Mouse (Mus musculus): ENCODE measurements at regions not wholly inside any gene's neighbourhood (a gene's known extent, or its start where the extent isn't known, plus 50 kb on each side); places are given as distances from the start of the nearest gene placed in this dataset.

GRCm38 (mm10) chr1:92776353-92776752 is 55.1 kb upstream of the Gpc1 start:
- no peak overlapping the region for H3K27ac ChIP-seq (ENCODE audit: insufficient read depth, low read length)

GRCm38 (mm10) chr1:92775908-92776307 is 55.5 kb upstream of the Gpc1 start:
- Histone ChIP-seq H3K4me3 (ENCODE audit: low read depth, low read length) (no peak overlapping the region), H3K36me3 (ENCODE audit: control insufficient read depth, insufficient read depth, low read length, poor library complexity, severe bottlenecking) (no peaks in the 10 kb centered on the region), H3K27ac (ENCODE audit: insufficient read depth, low read length) (no peak overlapping the region), H3K9ac (ENCODE audit: low read depth, poor library complexity, severe bottlenecking) (no peak overlapping the region), H3K27me3 (ENCODE audit: control insufficient read depth, insufficient read depth, low read length, poor library complexity, severe bottlenecking) (no peaks in the 10 kb centered on the region), H3K9me3 (replicated peaks; ENCODE audit: control insufficient read depth, insufficient read depth, low read length, poor library complexity, severe bottlenecking) (no peaks in the 10 kb centered on the region), H3K4me1 (ENCODE audit: control insufficient read depth, insufficient read depth, low read length) (no peaks in the 10 kb centered on the region)
- TF ChIP-seq POLR2A (IDR thresholded peaks at IDR 0.05; ENCODE audit: insufficient read depth, low read length) (no peak), CTCF (IDR thresholded peaks at IDR 0.05; ENCODE audit: low read depth, low read length) (no peak), EP300 (IDR thresholded peaks at IDR 0.05; ENCODE audit: insufficient read depth, low read depth, low read length) (no peak)

More at GRCm38 (mm10) chr1:92776353-92776752, 55.1 kb upstream of the Gpc1 start:
- Histone ChIP-seq H3K36me3 (ENCODE audit: control insufficient read depth, insufficient read depth, low read length, poor library complexity, severe bottlenecking) (no peaks in the 10 kb centered on the region), H3K4me1 (ENCODE audit: control insufficient read depth, insufficient read depth, low read length) (no peaks in the 10 kb centered on the region), H3K27me3 (ENCODE audit: control insufficient read depth, insufficient read depth, low read length, poor library complexity, severe bottlenecking) (no peaks in the 10 kb centered on the region), H3K9me3 (replicated peaks; ENCODE audit: control insufficient read depth, insufficient read depth, low read length, poor library complexity, severe bottlenecking) (no peaks in the 10 kb centered on the region), H3K9ac (ENCODE audit: low read depth, poor library complexity, severe bottlenecking) (no peak overlapping the region), H3K4me3 (ENCODE audit: low read depth, low read length) (no peak overlapping the region)
- TF ChIP-seq EP300 (IDR thresholded peaks at IDR 0.05; ENCODE audit: insufficient read depth, low read depth, low read length) = no peak
- no peak for TF ChIP-seq POLR2A (IDR thresholded peaks at IDR 0.05; ENCODE audit: insufficient read depth, low read length)
- no peak for TF ChIP-seq CTCF (IDR thresholded peaks at IDR 0.05; ENCODE audit: low read depth, low read length)

GRCm38 (mm10) chr1:92774743-92775692 is 56.4 kb upstream of the Gpc1 start:
- H3K4me1 ChIP-seq (ENCODE audit: control insufficient read depth, insufficient read depth, low read length) = no peaks in the 10 kb centered on the region
- H3K27ac ChIP-seq (ENCODE audit: insufficient read depth, low read length) = no peak overlapping the region
- H3K27me3 ChIP-seq (ENCODE audit: control insufficient read depth, insufficient read depth, low read length, poor library complexity, severe bottlenecking) = no peaks in the 10 kb centered on the region
- H3K9ac ChIP-seq (ENCODE audit: low read depth, poor library complexity, severe bottlenecking) = no peak overlapping the region
- TF ChIP-seq EP300 (IDR thresholded peaks at IDR 0.05; ENCODE audit: insufficient read depth, low read depth, low read length) (no peak), POLR2A (IDR thresholded peaks at IDR 0.05; ENCODE audit: insufficient read depth, low read length) (no peak), CTCF (IDR thresholded peaks at IDR 0.05; ENCODE audit: low read depth, low read length) (no peak)
- no peak overlapping the region for H3K4me3 ChIP-seq (ENCODE audit: low read depth, low read length)
- no peaks in the 10 kb centered on the region for H3K9me3 ChIP-seq (replicated peaks; ENCODE audit: control insufficient read depth, insufficient read depth, low read length, poor library complexity, severe bottlenecking)
- H3K36me3 ChIP-seq (ENCODE audit: control insufficient read depth, insufficient read depth, low read length, poor library complexity, severe bottlenecking) = no peaks in the 10 kb centered on the region

GRCm38 (mm10) chr1:92774006-92774405 is 57.4 kb upstream of the Gpc1 start:
- H3K36me3 ChIP-seq (ENCODE audit: control insufficient read depth, insufficient read depth, low read length, poor library complexity, severe bottlenecking) = no peaks in the 10 kb centered on the region
- no peaks in the 10 kb centered on the region for H3K27me3 ChIP-seq (ENCODE audit: control insufficient read depth, insufficient read depth, low read length, poor library complexity, severe bottlenecking)
- no peaks in the 10 kb centered on the region for H3K9me3 ChIP-seq (replicated peaks; ENCODE audit: control insufficient read depth, insufficient read depth, low read length, poor library complexity, severe bottlenecking)
- no peak overlapping the region for H3K27ac ChIP-seq (ENCODE audit: insufficient read depth, low read length)
- no peaks in the 10 kb centered on the region for H3K4me1 ChIP-seq (ENCODE audit: control insufficient read depth, insufficient read depth, low read length)
- no peak for TF ChIP-seq EP300 (IDR thresholded peaks at IDR 0.05; ENCODE audit: insufficient read depth, low read depth, low read length)
- TF ChIP-seq POLR2A (IDR thresholded peaks at IDR 0.05; ENCODE audit: insufficient read depth, low read length) = no peak
- no peak for TF ChIP-seq CTCF (IDR thresholded peaks at IDR 0.05; ENCODE audit: low read depth, low read length)
- H3K9ac ChIP-seq (ENCODE audit: low read depth, poor library complexity, severe bottlenecking) = no peak overlapping the region
- H3K4me3 ChIP-seq (ENCODE audit: low read depth, low read length) = no peak overlapping the region

- Histone ChIP-seq H3K27me3 (ENCODE audit: control insufficient read depth, insufficient read depth, low read length, poor library complexity, severe bottlenecking) (no peaks in the 10 kb centered on the region), H3K4me1 (ENCODE audit: control insufficient read depth, insufficient read depth, low read length) (no peaks in the 10 kb centered on the region), H3K4me3 (ENCODE audit: low read depth, low read length) (no peak overlapping the region), H3K36me3 (ENCODE audit: control insufficient read depth, insufficient read depth, low read length, poor library complexity, severe bottlenecking) (no peaks in the 10 kb centered on the region), H3K9me3 (replicated peaks; ENCODE audit: control insufficient read depth, insufficient read depth, low read length, poor library complexity, severe bottlenecking) (no peaks in the 10 kb centered on the region), H3K27ac (ENCODE audit: insufficient read depth, low read length) (no peak overlapping the region), H3K9ac (ENCODE audit: low read depth, poor library complexity, severe bottlenecking) (no peak overlapping the region)
- TF ChIP-seq EP300 (IDR thresholded peaks at IDR 0.05; ENCODE audit: insufficient read depth, low read depth, low read length) = no peak
- TF ChIP-seq POLR2A (IDR thresholded peaks at IDR 0.05; ENCODE audit: insufficient read depth, low read length) = no peak
- TF ChIP-seq CTCF (IDR thresholded peaks at IDR 0.05; ENCODE audit: low read depth, low read length) = no peak
These were observed 58.7 kb upstream of the Gpc1 start for GRCm38 (mm10) chr1:92772784-92773113.

- Histone ChIP-seq H3K9ac (ENCODE audit: low read depth, poor library complexity, severe bottlenecking) (no peak overlapping the region), H3K9me3 (replicated peaks; ENCODE audit: control insufficient read depth, insufficient read depth, low read length, poor library complexity, severe bottlenecking) (no peaks in the 10 kb centered on the region), H3K27ac (ENCODE audit: insufficient read depth, low read length) (no peak overlapping the region), H3K36me3 (ENCODE audit: control insufficient read depth, insufficient read depth, low read length, poor library complexity, severe bottlenecking) (no peaks in the 10 kb centered on the region), H3K4me1 (ENCODE audit: control insufficient read depth, insufficient read depth, low read length) (no peaks in the 10 kb centered on the region), H3K4me3 (ENCODE audit: low read depth, low read length) (no peak overlapping the region), H3K27me3 (ENCODE audit: control insufficient read depth, insufficient read depth, low read length, poor library complexity, severe bottlenecking) (no peaks in the 10 kb centered on the region)
- TF ChIP-seq EP300 (IDR thresholded peaks at IDR 0.05; ENCODE audit: insufficient read depth, low read depth, low read length) (no peak), POLR2A (IDR thresholded peaks at IDR 0.05; ENCODE audit: insufficient read depth, low read length) (no peak), CTCF (IDR thresholded peaks at IDR 0.05; ENCODE audit: low read depth, low read length) (no peak)
These were observed 59.2 kb upstream of the Gpc1 start for GRCm38 (mm10) chr1:92772101-92772783.
